Mouse (Mus musculus) layer of hippocampus, adult 9-11 months (tissue): ENCODE results near the gene Gdf3.
"Not testable (repeated sequence)": the region's sequence is repeated elsewhere in the genome, so short reads cannot be mapped to it uniquely, and the experiment has no call there.

Experiments used
- DNase-seq: peaks from one replicate; pipeline ENCODE4 v3.0.0; 2022

Gdf3 gene

DNA sequence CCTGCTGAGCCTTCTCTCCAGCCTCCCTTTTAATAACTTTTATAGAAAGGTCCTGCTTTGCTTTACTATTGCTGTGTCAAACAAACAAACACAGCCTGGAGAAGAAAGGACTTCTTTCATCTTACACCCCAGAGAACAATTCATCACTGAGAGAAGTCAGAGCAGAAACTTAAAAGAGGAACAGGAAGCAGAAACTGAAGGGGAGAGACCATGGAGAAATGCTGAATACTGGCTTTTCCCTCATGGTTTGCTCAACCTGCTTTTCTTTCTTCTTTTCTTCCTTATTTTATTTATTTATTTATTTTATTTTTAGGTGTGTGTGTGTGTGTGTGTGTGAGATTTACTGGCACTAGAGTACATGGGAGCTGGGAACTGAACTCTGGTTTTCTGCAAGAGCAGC, 5.6 kb downstream of the Gdf3 start:
- DNase-seq, result no peak

DNA sequence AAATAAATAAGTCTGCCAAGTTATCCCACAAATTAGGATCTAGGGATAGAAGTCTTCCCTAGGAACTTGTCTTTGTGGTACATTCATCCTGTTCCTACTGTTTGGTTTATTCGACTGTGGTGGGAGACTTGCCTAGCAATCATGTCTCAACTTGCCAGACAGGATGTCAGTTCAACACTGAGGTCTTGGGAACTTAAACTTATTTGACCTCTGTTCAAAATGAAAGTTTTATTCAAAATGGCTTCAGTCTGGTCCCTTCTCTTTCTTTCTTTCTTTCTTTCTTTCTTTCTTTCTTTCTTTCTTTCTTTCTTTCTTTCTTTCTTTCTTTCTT, 6.9 kb downstream of the Gdf3 start:
- DNase-seq, result no peak

DNA sequence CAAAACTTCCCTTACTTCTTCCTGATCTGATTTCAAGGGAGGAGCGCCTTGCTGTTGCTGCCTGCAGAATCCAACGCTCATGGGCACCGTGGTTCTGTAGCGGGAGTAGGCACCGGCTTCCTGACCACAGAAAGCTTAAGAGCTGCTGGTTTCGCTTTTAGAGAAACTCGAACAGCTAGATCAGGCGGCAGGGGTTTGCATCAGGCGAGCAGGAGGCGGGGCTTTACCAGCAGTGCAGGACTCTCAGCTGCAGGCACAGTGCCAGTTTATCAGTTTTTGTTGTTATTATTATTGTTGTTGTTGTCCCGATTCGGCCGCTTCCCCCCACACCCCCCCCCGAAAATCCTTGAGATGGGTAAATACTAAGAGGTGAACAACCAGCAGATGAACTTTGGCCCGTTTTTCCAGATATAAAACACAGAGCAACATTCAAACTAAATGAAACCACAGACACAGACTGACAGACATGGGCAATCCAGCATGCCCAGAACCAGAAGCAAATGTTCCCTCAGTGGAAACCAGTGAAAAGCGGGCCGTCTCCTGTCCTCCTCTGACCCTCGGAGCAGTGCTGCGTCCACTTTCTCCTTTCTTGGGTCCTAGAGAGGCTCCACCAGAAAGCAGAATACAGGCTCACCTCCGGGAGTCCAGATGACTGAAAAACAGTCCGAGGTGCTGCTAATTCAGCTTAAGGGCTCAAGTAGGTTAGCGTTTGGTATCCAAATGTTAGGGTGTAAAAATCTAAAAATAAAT, 7.5 kb downstream of the Gdf3 start, which contains the start of gene Apobec1:
Gene Apobec1, minus strand, starts transcription at position 203 of the 750 bp plus-strand sequence.
- DNase-seq, result peak; percentile 69

DNA sequence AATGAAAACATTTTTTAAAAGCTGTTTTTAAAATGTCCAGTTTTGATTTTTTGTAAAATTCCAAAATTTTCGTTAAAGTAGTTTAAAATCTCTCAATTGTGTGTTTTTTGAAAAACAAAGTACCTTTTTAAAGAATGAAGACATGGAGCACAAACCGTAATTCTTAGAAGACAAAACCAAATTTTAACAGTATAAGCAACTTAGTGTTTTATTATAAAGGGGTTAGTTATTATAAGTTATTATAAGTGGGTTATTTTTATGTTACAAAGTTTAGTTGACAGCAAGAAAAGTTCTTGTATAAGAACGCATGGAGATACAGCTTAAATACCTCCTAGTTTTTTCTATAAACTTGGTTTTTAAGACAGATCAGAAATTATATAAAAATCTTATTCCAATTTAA, 8.3 kb downstream of the Gdf3 start:
- no peak for DNase-seq

DNA sequence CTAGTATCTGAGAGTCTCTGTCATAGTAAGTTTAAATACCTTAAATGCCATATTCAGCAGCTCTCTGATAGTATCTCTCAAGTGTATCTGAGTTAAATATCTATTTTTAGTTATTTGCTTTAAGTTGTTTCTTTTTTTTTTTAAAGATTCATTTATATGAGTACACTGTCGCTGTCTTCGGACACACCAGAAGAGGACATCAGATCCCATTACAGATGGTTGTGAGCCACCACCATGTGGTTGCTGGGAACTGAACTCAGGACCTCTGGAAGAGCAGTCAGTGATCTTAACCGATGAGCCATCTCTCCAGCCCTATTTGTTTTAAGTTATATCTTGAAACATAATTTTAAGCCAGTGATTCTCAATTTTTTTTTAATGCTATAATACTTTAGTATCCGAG, 8.9 kb downstream of the Gdf3 start:
- no peak for DNase-seq

DNA sequence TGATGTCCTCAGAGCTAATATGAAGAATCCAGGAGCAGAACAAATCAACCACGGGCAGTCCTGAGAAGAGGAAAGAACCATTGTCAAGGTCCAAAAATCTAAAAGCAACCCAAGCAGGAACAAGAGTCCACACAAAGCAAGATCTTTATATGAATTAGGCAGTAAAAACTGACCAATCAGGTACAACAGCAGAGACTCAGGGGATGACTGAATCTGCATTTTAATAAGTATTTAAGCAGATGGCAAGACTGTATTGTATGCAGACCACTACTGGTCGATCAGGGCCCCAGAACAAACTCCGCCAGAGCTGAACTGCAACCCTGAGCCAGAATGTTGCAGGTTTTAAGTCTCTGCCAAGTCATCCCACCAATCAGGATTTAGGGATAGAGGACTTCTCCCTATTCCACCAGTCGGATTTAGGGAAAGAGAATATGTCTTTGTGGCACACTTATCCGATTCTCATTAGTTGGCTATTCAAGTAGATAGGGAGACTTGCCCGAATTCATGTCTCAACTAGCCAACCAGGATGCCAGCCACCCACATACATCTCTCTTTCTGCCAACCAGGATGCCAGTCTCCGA, 9.7 kb downstream of the Gdf3 start:
- DNase-seq, result no peak

DNA sequence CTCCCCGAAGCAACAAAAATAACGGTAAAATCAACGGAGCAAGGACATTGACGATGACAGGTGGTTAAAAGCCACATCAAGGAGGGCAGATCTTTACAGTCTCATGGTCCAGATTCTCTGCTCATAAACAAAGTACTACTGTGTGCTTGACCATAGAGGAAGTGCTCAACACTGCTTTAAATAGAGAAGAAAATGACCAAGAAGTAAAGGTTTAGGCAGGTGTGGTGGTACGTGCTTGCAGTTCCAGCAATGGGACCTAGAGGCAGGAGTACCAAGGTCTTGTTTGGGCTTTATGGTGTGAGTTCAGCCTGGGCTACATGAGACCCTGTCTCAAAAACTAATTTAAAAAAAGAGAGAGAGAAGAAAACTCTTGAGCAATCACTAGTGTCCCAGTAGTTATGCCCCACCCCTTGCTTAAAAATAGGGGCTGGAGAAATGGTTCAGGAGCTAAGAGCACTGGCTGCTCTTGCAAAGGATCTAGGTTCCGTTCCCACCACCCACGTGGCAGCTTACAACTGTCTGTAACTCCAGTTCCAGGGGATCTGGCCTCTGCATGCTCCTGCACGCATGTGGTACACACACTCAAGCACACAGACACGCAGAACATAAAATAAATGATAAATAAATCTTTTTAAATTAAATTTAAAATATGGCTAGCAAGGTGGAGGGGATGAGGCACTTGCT, 10.7 kb downstream of the Gdf3 start:
- DNase-seq, result no peak

DNA sequence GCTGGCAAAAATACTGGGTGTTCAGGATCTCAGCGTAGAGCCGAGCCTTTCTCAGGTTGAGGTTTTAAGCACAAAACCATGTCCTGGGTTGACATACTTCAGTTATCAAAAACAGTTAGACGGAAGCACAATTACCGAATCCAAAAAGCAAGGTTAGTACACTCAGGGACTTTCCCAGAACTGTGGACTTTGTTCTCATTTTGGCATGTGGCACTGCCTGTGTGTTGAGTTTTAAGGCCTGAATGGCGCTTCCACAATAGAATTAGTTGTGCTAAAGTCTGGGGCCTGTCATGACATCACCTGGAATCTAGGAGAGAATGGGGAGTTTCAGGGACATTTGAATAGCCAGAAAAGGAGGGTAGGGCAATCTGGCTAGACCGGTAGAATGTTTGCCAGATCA, 11.5 kb downstream of the Gdf3 start:
- no peak for DNase-seq

DNA sequence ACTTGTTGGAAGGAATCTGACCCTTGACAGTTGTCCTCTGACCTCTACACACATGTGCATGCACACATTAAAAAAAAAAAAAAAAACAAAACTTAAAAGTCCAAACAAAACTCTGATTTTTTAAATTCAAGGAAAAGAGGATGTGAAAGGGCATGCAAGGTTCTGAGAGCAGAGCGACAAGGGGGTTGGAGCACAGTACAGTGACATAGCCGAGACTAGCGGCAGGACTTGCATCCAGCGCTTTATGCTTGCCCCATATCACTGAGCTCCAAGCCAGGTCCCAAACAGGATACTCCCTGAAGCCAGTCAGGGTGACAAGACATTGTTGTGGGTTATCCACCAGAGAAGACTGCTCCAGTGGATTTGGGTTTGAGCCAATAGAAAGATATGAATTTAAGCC, 11.9 kb downstream of the Gdf3 start:
- DNase-seq, result no peak

DNA sequence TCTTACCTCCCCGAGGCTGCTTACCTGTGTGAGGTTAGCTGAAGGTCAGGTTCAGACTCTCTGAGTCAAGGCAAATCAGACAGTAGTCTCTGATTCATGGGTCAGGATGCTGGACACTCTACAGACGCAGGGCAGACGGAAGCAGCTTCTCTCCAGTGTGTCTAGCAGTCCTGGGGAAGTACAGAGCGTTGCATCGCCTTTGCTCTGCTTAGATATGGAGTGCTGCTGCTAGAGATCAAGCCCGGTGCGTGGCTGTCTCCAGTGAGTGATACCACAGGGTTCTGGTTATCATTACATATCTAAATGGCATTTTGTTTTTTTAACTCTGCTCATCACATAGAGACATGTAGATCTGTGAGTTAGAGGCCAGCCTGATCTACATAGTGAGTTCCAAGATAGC, 13.3 kb downstream of the Gdf3 start:
- no peak for DNase-seq

DNA sequence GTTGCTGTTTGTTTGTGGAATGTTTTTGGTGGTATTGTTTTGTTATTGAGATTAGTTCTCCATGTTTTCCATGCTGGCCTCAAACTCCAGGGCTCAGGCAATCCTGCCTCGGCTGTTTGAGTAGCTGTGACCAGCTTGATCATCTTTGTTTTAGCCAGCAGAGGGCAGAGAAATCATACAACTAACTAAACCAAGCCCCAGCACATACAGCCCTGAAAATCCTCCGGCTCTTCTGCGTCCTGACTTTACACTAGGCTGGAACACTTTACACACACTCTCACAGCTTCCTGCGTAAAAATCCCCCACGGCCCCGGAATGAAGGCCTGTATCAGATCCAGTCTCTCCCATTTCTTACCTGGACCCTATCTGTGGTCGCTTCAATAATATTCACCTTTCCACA, 14.2 kb downstream of the Gdf3 start:
- peak; percentile 17 for DNase-seq

DNA sequence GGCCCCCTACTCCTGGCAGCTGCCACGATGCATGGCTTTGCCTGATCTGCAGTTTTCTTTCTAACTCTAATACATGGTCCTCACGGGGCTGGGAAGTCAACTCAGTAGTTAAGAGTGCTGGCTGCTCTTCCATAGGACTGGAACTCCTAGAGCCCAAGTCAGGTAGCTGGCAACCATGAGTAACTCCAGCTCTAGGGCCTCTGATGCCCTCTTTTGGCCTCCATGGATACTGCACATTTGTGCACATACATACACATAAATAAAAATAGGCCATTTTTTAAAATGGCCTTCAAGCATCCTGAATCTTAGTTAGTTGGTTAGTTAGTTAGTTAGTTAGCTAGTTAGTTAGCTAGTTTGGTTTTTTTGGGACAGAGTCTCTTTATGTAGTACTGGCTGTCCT, 17.0 kb downstream of the Gdf3 start:
- no peak for DNase-seq

DNA sequence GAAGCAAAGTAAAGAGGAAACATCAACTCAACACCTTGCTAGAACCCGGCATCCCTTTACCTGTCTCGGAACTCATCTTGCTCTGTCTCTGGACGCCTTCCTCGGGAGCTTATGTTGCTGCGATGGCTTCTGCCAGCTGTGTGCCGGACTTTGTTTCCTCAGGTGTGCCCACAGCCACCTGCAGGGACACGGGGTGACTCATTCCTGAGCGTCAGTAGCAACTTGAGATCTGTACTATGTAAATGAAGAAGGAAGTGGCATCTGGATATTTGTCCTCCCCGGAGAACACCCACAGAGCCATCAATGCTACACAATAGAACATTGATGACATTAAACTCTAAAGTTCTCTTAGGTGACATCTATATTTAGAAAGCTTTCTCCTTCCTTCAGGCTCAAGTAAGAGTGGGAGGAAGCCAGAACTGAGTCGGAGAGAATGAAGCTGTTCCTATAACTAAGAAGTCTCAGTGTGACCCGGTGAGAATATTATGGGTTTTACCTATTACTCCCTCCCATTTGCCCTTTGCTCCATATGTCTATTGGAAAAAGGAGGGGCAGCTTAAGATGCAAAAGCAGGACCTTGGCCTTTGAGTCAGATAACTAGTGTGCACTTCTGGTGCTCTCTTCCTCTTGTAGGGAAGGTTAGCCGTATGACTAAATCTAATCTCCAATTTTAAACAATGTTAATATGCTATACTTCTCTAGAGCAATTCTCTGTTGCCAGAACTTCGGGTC, 18.7 kb downstream of the Gdf3 start:
- no peak for DNase-seq

DNA sequence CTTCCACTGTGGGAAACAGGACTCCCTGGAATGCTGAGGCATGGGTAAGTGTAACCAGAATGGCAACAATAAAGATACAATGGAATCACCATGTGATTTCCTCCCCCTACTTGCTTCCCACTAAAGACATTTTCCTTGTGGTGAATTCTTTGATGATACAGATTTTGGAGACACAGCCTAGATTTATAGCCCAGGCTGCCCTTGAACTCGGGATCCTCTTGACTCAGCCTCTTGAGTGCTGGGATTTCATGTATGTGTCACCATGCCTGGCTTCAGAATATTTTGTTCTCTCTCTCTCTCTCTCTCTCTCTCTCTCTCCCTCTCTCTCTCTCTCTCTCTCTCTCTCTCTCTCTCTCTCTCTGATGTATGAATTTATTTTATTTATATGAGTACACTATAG, 30.8 kb downstream of the Gdf3 start:
- DNase-seq, result no peak

DNA sequence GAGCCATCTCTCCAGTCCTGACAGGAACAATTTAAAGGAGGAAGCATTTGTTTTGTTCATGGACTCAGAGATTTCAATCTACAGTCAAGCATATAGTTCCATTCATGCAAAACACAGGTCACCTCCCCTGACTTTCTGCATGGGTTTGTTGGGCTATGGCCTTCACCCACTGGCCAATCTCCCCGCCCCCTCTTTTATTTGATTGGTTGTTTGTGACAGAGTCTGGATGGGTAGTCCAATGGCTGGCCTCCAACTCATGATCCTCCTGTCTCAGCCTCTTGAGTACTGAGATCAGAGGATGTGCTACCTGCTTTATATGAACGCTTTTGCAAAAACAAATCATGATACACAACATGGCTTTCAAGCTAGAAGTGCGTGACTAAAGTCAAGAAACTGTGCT, 32.9 kb downstream of the Gdf3 start:
- DNase-seq, result no peak

DNA sequence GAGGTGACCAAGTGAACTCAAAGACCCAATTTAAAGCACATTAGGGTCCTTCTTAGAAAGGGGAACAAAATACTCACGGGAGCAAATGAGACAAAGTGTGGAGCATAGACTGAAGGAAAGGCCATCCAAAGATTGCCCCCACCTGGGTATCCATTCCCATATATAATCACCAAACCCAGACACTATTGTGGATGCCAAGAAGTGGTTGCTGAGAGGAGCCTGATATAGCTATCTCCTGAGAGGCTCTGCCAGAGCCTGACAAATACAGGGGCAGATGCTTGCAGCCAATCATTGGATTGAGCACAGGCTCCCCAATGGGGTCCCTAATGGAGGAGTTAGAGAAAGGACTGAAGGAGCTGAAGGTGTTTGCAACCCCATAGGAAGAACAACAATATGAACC, 34.9 kb downstream of the Gdf3 start:
- not testable (repeated sequence) for DNase-seq

DNA sequence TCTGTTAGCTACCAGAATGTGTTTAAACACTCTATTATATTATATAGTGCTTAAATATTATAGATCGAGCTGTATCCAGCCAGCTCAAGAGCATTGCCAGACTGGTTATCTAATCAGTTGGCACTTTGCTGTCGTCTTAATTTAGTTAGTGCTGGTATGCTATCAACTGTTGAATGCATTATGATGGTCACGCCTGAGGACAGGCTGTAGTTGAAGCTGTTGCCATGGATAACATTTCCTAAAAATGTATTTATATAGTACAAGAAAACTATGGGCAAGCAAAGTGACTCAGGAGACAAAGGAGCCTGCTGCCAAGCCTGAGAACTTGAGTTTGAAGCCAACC, 38.3 kb downstream of the Gdf3 start:
- no peak for DNase-seq

DNA sequence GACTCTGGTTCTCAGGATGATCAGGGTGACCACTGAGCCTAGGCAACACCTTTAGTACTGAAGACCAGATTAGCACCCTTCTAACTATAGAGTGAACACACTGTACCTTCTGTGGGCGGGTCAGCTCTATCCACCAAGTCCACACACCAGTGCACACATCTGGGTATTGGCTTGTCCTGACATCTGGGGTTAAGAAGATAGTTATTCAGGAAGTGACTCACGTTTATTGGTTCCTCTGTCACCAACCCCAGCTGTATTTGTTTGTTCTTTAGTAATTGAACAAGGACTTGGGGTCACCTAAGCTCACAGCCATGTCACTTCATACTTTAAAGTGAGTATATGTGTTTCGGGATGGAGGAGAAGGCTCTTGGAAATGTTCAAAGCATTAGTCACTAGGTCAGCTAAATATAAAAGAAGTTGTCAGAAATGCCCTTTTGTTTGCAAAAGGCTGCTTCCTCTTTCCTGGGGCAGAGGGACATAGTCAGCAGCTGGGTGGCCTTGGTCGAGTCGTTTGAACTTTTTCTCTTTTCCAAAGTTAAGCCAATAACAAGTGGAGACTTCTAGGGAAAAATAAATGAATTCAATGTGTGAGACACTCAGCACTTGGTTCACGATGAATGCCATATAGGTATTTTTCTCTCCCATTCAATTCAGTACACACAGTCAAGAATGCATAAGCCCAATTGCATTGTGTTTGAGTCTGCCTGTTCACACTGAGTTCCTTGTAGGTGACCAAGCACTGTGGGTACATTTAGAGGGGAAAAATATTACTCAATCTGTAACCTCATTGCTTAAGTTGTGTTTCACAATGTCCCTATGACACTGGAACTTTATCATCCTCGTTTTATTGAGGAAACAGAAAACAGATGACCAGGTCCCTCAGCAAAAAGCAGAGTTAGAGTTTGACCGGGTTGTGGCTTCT, 38.9 kb downstream of the Gdf3 start:
- DNase-seq, result no peak

DNA sequence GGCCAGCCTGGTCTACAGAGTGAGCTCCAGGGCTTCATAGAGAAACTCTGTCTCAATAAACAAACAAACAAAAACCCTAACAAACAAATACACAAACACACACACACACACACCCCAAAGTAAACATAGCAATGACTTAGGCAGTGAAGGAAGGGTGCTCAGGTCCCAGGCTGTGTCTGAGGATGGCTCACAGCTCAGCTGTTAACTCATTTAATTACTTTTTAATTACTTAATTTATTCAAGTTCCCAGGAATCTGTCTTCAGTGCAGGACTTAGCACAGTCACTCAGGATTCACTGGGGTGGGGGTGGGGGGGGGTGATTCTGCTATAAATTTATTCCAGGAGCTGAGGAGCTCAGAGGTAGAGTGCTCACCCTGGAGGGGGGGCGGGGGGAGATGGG, 40.1 kb downstream of the Gdf3 start:
- no peak for DNase-seq

DNA sequence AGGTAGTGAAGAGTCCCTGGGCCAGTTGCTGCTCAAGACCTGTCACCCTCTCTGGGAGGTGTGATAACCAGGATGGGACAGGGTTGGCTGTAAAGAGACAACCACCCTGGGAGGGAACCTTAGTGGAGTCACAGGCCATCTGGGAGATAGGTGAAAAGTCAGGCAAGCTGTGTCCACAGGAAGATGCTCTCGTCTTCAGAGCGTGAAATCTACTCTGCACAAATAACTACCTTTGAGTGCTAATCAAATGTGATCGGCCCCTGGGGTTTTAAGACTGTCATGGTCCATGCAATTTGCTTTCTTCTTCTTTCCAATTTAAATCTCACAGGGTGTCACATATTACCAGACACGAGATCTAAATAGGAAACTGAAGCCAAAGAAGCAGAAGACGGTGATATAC, 40.8 kb downstream of the Gdf3 start:
- DNase-seq, result no peak

DNA sequence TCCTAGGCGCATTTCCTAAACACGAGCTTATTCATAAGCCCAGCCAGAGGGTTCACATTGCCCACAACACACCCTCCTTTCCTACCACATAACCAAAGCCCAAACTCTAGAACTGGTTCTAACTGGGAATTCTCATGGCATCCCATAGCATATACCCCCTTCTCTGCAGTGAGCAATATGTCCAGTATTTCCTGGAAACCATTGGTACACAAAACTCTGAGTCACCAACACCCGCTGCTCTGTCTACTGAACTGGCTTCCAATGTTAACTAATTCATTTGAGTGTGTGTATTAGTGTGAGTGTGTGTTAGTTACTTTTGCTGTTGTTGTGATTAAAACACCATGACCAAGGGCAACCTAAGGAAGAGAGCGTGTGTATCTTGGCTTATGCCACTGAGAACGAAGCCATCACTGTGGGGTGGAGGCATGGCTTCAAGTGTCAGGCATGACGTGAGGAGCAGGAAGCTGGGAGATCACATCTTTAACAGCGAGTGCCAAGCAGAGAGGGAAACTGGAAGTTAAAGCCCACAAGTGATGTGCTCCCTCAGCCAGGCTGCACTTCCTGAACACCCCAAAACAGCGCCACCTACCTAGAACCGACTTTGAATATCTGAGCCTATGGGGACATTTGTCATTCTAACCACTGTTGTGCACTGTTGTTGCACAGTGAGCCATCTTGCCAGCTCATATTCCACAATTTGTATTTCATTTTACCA, 44.7 kb downstream of the Gdf3 start:
- DNase-seq, result no peak

DNA sequence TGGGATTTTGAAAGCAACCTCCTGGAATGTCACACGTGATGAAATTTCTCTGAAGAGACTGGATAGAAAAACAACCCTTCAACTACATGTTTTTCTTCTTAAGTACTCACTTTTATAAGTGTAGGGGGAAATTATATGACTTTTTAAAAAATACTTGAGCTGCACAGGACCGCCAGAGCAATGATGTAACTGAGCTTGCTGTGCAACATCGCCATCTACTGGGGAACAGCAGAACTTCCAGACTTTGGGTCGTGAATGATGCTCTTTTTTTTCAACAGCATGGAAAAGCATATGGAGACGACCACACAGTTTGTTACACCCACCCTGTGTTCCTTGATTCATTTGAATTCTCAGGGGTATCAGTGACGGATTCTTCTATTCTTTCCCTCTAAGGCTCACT, 47.4 kb downstream of the Gdf3 start:
- peak; percentile 58 for DNase-seq
